Mouse (Mus musculus) embryo, embryonic 11.5 days (tissue): ENCODE measurements around the gene Icmt.
A peak's percentile ranks its signal among the peaks of the same experiment; 100 is the strongest.

Source experiments
- DNase-seq: peaks from one replicate; pipeline ENCODE4 v3.0.0-alpha.2; 2012; ENCODE audit warnings: low read depth, low spot score

Gene Icmt

DNA sequence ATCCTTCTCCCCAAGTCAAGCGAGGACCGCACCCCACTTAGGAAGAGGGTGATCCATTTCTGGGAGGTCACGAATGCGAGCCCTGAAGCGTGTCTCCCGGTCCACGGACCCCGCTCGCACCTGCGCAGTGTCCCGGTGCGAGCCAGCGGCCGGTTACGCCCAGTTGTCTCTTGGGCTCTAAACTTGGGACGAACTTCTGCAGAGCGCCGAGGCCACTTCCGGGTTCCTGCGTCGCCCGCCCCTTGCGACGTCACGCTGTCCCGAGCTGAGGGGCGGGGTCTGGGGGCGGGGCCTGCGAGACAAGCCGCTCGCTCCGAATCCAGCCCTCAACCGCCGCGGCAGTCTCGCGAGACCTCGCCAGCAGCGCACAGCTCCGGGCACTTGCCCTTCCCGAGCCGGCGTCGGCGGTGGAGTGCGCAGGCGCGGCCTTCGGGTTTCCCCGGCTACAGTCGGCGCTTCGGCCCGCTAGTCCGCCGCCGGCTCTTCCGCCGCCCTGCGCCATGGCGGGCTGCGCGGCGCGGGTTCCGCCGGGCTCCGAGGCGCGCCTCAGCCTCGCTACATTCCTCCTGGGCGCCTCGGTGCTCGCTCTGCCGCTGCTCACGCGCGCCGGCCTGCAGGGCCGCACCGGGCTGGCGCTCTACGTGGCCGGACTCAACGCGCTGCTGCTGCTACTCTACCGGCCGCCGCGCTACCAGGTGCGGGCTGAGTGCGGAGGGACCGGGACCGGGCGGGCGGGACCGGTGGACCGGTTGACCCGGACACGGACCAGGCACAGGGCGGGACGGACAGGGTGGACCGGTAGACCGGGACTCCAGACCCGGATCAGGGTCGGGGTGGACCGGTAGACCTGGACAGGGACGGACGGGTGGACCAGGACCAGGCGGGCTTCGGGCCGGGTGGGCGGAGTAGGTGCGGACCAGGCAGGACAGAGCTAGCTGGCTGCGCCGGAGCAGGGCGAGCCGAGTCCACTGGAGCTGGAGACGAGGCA is at the start of gene Icmt:
Gene Icmt, plus strand, starts transcription at position 354 of the 988 bp plus-strand sequence.
- peak; percentile 98 for DNase-seq

DNA sequence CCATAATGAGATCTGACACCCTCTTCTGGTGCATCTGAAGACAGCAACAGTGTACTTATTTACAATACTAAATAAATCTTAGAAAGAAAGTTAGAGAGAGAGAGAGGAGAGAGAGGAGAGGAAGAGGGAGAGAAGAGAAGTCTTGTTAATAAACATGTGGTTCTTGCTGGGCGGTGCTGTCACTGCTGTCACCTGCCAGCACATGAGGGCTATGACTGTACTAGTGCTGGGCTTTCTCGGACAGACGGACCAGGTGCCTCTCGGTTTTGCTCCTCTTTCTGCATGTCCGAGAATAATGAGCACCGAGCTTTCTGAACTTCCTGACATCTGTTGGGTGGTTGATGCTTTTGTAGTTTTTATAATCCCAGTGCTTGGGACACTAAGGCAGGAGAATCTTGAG is 46.4 kb upstream of the Icmt start:
- no peak for DNase-seq

DNA sequence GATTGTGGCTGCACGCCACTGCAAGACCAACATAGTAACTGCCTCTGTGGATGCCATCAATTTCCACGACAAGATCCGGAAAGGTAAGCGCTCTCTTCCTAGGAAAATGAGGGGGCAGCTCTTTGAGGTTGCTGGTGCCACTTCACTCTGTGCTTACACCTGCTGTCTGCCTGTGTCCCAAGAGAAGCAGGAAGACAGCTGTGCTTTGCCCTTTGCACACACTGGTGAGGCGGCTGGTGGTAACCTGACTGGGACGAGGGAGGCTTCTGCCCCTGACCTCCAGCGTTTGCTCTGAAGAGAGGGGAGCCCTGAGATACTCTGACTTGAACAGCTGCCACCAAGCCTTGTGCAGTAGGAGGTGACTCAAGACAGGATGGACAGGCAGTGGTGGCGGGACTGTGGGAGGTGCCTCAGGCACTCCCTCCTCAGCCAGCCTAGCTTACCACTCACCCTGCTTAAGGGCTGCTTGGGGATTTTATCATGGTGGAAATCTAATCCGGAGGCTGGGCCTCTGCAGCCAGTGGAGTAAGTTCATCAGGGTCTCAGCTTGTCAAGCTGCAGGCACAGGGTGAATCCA is 43.8 kb upstream of the Icmt start:
- DNase-seq = no peak

DNA sequence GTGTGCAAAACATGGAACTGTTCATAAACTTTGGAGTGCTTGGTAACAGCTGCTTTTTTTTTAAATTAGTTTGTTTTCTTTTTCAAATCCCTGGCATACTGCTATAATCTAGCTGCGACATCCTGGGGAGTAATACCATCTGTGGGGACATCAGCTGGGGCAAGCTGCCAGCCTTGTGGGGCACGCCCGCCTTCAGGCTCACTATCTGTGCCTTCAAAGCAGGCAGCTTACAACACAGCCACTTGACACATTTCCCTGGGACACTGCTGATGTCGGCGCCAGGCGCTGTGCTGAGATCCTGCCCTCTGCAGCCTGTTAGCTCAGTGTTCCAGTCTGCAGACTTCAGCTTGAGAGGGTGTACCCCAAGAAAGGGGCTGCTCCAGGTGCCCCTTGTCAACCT is 40.0 kb upstream of the Icmt start:
- no peak for DNase-seq

DNA sequence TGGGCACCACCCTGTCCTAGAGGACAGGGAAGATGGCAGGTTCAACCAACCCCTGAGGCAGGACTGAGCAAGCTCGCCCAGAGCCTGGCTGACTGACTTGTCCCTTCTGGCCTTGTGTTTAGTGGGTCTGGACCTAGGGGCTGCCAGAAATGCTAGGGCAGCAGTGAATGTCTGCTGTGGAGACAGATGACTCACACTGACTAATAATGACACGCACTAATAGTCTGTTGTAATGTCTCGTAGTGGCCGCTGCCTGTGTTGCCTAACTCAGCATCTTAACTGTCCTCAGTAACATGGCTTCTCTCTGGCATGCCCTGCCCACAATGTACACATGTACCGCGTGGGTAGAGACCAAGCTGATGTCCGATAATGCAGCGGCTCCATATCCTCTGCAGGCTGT is 36.6 kb upstream of the Icmt start:
- DNase-seq = no peak

DNA sequence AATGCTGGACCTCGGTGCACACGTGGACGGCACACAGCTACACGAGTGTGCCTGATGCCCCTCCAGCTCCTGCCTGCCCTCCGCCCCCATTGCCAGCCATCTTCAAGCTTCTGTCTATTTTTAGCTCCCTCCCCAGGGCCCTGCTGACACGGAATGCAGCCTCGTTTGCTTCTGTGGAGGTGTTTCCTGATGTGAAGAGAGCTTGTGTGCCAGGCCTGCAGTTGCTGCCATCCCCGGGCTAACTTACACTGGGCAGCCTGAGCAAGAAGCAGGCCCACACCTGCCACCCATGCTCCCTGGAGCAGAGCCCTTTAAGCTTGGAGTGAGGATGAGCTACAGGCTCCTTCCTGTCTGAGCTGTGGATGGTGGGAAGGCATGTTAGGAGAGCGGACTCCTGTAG is 34.8 kb upstream of the Icmt start:
- no peak for DNase-seq

DNA sequence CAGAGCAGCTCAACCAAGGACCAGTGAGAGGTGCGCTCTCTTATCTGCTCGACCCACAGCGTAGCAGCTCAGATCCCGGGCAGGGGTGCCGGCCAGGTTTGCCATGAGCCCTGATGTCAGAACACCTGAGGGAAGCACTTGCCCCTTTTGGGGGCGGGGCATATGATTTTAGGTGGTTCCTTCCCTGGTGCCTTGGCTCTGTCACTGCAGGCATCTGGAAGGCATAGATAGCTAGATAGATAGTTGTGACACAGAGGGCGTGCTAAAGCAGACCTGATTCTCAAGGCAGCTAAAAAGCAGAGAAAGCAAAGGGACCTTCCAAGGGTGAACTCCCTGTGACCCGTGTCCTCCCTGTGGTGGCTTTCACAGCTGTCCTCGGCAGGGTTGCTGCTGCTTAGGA is 33.9 kb upstream of the Icmt start:
- DNase-seq = no peak

- no peak for DNase-seq
Measured at GRCm38 (mm10) chr4:152263512-152264176, 33.4 kb upstream of the Icmt start.

GRCm38 (mm10) chr4:152264177-152264530 is 32.9 kb upstream of the Icmt start:
- DNase-seq = no peak

DNA sequence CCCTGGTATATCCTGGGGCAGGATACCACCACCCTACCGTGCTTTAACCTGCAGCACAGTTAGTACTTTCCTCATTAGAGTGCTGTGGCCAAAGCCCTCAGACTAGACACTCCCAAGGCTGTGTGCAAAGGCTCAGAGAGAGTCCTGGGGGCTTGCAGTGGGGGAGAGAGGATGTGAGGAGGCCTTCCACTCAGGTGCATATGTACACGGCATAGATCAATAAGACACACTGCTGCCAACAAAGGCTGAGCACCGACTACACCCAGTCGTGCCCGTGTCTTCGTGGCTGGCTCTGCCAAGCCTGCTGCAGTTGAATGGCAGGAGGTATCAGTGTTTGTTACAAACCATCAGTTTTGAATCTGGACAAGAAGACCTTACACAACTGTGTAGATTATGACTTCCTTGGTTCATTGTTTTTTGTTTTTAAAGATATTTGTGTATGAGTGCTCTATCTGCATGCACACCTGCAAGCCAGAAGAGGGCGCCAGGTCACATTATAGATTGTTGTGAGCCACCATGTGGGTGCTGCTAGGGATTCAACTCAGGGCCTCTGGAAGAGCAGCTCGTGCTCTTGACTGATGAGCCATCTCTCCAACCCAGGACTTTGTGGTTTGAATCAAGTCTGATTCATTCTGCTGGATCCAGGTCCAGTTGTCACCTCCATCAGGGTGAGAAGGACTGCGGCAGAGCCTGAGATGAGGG is 32.0 kb upstream of the Icmt start:
- DNase-seq = no peak

DNA sequence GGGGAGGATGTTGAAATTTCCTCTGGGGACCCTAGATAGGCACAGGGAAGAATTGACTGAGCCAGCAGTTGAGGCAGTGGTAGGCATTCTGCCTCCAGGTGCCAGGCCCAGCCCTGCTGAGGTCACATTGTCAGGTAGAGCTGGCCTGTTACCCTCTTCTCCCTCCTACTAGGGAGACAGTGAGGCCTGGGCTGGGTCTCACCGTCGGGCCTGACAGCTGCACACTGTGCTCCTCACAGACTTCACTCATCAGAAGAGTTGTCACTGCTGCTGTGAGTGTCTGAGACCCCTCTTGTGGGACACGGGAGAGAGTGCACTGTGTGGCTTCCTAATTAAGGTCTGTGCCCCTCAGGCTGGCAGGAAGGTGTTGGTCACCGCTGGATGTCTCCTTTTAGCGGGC is 31.2 kb upstream of the Icmt start:
- no peak for DNase-seq

GRCm38 (mm10) chr4:152266236-152266895 is 30.7 kb upstream of the Icmt start:
- DNase-seq = no peak

DNA sequence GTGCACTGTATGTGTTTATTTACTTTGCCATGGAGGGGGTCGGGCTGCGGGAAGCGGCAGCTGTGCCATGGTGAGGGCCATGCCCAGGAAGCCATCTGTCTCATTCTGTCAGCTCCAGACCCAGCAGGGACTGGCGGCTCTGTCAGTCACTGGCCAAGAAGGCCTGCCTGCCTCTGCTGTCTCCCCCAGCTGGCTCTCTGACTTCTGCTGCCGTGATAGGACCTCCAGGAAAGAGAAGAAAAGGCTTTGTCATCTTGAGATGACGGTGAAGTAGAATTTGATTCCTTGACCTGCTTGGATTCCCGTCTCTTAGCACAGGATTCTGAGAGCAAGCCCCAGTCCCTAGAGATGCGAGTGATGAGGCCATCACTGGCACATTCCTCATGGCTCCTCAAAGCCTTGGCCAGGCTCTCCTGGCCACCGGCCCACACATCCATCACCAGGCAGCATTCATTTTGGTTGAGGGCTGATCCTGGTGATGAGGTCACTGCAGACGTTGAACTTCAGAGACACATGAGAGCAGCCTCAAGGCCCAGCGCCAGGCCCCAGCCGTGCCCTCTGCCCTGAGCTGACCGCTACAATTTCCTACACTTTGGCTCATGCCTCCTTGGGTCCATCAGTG is 29.2 kb upstream of the Icmt start:
- no peak for DNase-seq

GRCm38 (mm10) chr4:152269967-152270366 is 27.1 kb upstream of the Icmt start:
- DNase-seq = no peak

GRCm38 (mm10) chr4:152270599-152270998 is 26.4 kb upstream of the Icmt start:
- DNase-seq = no peak

- DNase-seq = no peak
Measured at GRCm38 (mm10) chr4:152271334-152271733, 25.7 kb upstream of the Icmt start.

GRCm38 (mm10) chr4:152272006-152272405 is 25.0 kb upstream of the Icmt start:
- no peak for DNase-seq

- no peak for DNase-seq
Measured at GRCm38 (mm10) chr4:152272449-152273049, 24.5 kb upstream of the Icmt start.

- no peak for DNase-seq
Measured at GRCm38 (mm10) chr4:152273191-152273590, 23.8 kb upstream of the Icmt start.

DNA sequence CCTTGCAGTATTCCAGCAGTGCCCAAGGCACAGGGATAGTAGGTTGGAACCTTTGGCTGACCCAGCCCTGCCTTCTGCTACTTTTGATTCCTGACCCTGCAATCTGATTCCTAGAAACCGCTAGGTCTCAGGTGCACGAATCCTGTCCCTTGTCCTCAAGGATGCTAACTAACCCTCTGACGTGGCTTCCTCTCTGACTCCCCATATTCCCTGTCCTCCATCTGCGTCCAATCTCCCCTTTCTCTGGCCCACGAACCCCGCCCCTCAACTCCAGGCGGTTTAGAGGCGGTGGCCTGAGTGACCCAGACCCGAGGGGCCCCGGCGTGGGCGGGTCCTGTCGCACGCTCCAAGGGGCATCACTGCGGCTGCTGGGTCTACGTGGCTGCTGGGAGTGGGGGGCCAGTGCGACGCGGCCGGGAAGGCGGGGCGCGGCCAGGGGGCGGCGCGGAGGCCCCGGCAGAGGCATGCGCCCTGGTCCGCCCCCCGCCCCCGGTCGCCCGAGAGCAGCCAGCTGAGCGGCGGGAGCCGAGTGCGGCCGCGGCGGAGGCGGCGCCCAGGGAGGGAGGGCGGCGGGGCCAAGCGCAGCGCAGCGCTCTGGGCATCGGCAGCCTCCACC is 23.3 kb upstream of the Icmt start, which contains the start of gene Gpr153:
Gene Gpr153, plus strand, starts transcription at position 612 of the 616 bp plus-strand sequence.
- DNase-seq = no peak
